Mouse (Mus musculus) cortical plate, adult 2 months (tissue): ENCODE measurements at regions not wholly inside any gene's neighbourhood (a gene's known extent, or its start where the extent isn't known, plus 50 kb on each side); places are given as distances from the start of the nearest gene placed in this dataset.

Experiments used
- CTCF ChIP-seq: fragments of 200-500 bp; IDR thresholded peaks from 2 replicates; pipeline ENCODE4 v1.5.1; 2011; ENCODE audit warnings: mild to moderate bottlenecking, control low read depth, low read length; ENCODE audit not compliant: insufficient read depth; ENCODE audit errors: extremely low read depth
- POLR2A ChIP-seq: fragments of 200-500 bp; IDR thresholded peaks from 2 replicates; pipeline ENCODE4 v1.6.1; 2011; ENCODE audit warnings: mild to moderate bottlenecking, low read length, control low read depth; ENCODE audit not compliant: insufficient read depth; ENCODE audit errors: extremely low read depth

DNA sequence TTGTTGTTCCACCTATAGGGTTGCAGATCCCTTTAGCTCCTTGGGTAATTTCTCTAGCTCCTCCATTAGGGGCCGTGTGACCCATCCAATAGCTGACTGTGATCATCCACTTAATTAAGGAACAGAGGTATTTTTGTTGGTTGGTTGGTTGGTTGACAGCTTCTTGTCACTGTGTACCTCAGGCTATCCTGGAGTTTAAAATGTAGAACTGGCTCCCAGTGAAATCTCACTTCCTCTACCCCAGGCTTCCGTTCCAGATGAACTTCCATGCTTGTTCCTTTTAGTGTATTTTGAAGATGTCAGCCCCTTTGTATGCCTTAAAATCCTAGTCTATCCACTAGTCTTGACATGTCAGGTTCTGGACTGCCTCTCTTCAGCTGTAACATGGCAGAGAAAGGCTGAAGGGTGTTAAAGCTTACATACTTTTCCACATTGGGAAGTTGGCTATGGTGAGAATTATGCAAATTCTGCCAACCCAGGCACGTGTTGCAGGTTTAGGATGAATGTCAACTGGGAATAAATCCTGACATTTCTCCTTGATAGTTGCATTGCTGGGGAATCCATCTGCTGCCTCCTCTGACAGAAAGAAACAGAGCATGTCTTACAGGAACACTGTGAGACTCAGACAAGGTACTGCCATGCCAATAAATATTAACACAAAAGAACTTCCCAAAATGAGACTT is 191.6 kb upstream of the Chl1 start:
- no peak for TF ChIP-seq CTCF
- TF ChIP-seq POLR2A: no peak
